Mouse (Mus musculus): Measurements from ENCODE around the gene Psmc5.
"Not testable (repeated sequence)": the region's sequence is repeated elsewhere in the genome, so short reads cannot be mapped to it uniquely, and the experiment has no call there.

The Psmc5 gene

DNA sequence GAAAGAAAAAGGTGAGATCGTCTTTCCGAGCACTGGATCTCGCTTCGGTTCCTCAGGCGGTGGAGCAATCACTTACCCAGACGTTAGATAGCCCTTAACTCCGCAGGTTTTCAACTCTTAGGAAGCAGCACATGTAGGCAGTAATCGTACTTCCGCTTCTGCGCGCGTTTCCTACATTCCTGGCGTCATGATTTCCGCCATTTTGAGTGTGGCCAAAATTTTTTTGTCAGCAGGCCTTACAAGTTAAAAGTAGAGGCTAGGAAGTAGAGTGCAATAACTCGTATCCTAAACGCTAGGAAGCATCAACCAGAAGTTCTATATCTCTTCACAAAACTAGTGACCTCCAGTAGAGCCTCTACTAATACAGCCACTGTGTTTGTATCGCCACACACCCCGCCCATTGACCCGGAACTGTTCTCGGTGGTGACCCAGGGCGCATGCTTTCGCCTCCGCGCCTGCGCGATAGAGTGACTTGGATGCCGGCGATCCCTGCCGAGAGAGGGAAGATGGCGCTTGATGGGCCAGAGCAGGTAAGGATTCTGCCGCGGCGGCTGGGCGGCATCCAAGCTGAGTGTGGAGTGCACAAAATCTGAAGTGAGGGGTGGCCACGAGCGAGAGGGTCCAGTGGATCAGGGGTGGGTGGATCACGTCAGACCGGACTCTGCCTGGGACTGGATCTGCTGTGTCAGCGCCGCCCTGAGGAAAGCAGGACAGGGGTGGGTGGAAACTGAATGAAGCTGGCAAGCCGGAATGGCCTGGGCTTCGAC, at the start of gene Psmc5, which contains the start of gene Ftsj3:
Gene Psmc5 (plus strand): TSS at position 470 of the 767 bp plus-strand sequence.
Gene Ftsj3 (minus strand): TSS at position 395 of the 767 bp plus-strand sequence.
- DNase-seq = peak; percentile 97 to 98

DNA sequence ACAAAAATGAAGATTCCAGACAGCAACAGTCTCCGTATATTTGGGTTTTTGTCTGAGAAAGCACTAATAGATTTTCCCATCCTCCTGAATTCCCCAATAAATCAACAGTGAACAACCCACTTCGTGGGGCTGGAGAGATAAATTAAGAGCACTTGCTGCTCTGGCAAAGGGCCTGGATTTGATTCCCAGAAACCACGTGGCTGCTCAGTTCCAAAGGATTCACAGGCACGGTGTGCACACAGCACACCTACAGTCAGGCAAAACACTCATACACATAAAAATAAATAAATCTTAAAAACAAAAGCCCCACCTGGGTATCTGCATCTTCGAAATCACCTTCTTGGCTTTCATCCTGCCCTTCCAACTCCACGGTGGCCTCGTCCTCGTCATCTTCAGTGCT, 43.2 kb upstream of the Psmc5 start:
- peak in 1 of 2 experiments; percentile 20 for DNase-seq

DNA sequence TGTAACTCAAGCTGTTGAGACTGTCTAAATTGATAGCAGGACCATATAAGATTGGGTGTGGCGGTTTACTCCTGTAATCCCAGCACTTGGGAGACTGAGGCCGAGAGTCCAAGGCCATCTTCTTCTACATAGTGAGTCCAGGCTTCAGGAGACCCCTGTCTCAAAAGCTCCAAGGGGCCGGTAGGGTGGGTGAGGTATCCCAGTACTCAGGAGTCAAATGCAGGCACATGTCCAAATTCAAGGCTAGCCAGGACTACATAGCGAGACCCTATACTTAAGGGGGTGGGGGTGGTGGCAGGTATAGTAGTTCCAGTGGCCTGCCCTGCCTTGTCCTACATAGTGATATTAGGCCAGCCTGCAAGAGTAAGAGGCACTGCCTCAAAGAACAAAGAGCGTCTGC, 41.1 kb upstream of the Psmc5 start:
- DNase-seq = no peak

GRCm38 (mm10) chr11:106215450-106215859, 40.5 kb upstream of the Psmc5 start:
- no peak for DNase-seq

GRCm38 (mm10) chr11:106215927-106216729, 39.8 kb upstream of the Psmc5 start, which contains the start of gene Ccdc47:
TSS of gene Ccdc47 (minus strand) at chr11:106216344.
- peak; percentile 98 for DNase-seq

GRCm38 (mm10) chr11:106216730-106217490, 39.0 kb upstream of the Psmc5 start, which contains the start of gene Ddx42:
TSS of gene Ddx42 (plus strand) at chr11:106216926.
- peak; percentile 90 to 93 for DNase-seq

GRCm38 (mm10) chr11:106220603-106221002, 35.4 kb upstream of the Psmc5 start:
- DNase-seq = no peak

DNA sequence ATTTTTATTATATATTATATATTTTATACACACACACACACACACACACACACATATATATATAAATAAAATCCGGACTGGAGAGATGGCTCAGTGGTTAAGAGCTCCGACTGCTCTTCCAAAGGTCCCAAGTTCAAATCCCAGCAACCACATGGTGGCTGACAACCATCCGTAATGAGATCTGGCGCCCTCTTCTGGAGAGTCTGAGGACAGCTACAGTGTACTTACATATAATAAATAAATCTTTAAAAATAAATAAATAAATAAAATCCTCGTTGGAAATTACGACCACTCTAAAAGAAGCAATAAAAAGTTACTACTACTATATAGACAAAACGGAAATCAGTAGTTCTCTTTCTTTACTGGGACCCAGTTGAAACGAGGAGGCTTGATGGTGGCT, 22.0 kb upstream of the Psmc5 start:
- DNase-seq = not testable (repeated sequence)

GRCm38 (mm10) chr11:106246834-106247233, 9.1 kb upstream of the Psmc5 start:
- no peak for DNase-seq

DNA sequence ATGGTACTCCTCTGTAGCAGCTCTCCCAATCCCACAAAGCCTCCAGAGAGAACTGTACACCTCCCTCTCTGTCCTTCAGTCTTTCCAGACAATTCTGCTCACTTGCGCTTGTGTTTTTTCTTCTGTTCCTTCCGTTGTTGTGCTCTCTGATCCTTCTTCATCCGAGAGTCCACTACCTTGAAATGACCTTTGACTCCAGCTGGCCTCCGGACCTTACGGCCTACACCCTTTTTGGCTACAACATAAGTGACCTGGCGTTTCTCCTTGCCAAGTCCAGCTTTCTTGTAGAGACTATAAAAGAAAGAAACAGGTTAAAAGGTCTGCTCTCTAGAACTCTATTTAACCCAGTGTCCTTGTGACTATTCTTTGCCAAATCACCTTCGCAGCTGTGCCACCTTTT, 6.6 kb upstream of the Psmc5 start:
- no peak for DNase-seq

GRCm38 (mm10) chr11:106254767-106255166, 1.2 kb upstream of the Psmc5 start:
- no peak for DNase-seq

GRCm38 (mm10) chr11:106255174-106255573, 780 bp upstream of the Psmc5 start:
- DNase-seq = no peak

DNA sequence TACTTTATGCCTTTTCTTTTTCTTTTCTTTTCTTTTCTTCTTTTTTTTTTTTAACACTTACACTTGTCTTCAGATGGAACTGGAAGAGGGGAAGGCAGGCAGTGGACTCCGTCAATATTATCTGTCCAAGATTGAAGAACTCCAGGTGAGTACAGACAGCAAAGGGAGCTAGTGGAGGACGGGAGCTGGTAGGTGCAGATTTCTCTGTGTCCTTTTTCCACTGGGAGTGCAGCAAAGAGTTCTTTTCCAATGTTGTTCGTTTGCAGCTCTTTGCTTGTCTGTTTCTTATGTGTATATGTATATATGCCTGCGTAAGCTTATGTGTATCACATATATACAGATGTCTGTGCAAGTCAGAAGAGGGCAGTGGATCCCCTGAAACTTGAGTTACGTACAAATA, 821 bp downstream of the Psmc5 start:
- DNase-seq = peak in 1 of 2 experiments; percentile 55

DNA sequence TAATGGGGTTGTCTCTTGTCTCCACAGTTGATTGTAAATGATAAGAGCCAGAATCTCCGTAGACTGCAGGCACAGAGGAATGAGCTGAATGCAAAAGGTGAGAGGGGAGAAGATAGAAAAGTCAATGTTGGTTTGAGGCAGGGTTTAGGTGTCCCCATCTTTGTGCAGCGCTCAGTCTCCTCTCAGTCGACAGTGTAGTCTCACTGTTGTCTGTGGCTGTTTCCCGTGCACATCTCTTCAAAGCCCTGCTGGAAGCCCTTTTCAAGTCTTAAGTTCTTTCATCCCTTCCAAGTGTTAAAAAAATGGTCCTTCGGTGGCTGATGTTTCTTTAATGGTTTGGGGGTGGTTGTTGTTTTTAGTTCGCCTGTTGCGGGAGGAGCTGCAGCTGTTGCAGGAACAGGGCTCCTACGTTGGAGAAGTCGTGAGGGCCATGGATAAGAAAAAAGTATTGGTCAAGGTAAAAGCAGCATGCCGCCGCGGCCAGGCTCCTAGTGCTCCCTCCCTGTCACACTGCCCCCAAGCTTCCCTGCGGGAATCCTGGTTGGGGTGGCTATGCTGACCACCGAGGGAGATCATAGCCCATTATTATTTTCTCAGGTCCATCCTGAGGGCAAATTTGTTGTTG, 5.0 kb downstream of the Psmc5 start:
- no peak for DNase-seq

- DNase-seq = no peak
Observed at GRCm38 (mm10) chr11:106263963-106264362, 8.0 kb downstream of the Psmc5 start.

DNA sequence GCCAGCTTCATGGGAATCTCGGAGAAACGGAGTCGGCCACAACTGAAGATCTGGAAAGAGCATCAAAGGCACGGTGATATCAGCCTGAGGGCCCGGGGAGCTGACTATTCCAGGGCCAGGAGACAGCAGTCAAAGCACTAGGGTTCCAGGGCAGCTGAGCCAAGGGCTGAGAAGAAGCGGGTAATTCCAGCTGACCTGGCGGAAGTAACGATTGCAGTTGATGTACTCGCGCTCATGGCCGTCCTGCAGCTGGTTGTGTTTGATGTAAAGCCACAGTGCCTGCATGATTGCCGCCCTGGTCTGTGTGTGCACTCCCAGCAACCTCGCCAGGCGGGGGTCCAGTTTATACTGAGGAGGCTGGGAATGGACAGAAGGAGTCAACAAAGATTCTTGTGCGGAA, 9.0 kb downstream of the Psmc5 start:
- no peak for DNase-seq

GRCm38 (mm10) chr11:106265570-106265969, 9.6 kb downstream of the Psmc5 start:
- DNase-seq = no peak

DNA sequence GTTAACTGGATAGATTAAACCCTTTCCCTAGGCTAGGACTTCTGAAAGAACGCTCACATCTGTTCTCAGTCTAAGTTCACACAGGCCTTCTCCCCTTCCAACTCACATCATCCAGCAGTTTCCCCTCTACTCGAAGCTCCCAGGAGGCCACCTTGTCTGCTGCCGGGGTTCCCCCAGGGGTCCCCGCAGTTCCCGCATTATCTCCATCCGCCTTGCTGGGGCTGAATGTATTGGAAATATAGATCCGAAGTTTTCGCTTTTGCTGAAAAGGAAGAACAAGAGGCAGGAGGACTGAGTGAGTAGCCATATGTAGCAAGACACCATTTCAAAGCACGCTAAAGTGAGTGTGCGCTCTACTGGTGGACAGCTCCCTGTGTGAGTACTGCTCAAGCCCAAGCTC, 10.5 kb downstream of the Psmc5 start:
- DNase-seq = no peak

GRCm38 (mm10) chr11:106267311-106267852, 11.4 kb downstream of the Psmc5 start:
- peak; percentile 80 to 88 for DNase-seq

DNA sequence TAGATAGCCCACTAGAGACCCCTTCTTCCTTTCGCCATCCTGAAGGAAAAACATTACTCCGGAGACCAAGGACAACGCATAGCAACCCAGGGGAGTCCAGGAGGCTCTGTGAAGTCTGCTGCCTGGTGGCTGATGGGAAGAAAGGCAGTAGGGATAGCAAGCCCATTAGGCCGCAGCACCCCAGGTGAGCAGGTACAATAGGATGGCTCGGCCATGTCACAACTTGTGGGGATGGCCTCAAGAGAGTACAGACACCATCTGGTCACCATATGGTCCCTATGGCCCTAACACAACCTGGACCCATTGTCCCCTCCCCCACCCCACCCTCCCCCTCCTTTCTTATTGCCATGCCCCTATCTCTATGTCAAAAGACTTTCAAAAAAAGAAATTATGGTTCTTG, 11.9 kb downstream of the Psmc5 start:
- DNase-seq = no peak

DNA sequence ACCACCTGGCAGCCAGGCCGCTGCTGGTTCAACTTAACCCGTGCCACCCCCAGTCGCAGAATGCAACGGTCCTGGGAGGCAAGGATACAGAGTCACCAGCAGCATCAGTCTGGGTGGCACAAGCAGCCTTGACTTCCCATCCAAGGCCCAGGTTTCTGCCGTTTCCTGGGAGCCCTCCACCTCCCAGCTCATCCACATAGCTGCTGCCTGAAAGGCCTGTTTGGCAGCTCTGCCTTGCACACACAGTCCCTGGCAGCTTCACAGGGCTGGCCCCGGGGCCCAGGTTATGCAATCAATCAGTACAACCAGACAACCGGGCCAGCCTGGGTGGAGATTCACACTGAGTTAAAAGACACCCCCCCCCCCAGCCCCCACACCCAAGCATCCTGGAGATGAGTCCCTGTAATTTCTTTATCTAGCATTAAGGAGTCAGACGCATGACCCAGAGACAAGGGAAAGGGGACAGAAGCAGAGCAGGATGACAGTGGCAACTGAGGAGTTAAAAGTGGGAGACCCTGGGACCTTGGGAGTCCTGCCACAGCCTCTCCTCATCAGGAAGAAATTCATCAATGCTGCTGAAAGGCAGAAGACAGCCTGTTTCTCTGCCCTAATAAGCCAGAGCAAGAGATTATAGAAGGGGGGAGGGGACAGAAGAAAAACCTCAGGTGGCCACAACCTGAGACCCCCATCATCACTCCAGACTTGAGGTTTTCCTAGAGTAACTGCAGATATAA, 12.5 kb downstream of the Psmc5 start:
- peak; percentile 87 to 92 for DNase-seq
